Mouse (Mus musculus): ENCODE data around the gene Sele.

Sele gene

DNA sequence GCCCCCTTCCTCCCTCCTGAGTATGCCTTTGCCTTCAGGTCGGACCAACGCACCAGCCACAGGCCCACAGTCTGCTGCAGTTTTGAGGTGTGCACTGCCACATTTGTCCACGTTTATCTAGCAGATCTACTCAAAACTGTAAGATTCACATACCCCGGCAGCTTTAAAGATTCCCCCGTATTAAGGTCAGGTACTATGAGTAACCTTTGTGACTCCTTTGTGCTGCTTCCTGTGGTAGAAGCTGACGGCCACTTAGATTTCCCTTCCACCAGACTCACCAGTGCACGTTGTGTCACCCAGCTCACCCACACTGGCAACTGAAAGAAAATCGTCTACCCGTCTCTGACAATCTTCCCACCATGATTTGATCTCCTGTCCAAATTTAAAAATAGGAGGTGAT is 25.1 kb downstream of the Sele start:
- no peak for DNase-seq (ENCODE audit: low spot score)

DNA sequence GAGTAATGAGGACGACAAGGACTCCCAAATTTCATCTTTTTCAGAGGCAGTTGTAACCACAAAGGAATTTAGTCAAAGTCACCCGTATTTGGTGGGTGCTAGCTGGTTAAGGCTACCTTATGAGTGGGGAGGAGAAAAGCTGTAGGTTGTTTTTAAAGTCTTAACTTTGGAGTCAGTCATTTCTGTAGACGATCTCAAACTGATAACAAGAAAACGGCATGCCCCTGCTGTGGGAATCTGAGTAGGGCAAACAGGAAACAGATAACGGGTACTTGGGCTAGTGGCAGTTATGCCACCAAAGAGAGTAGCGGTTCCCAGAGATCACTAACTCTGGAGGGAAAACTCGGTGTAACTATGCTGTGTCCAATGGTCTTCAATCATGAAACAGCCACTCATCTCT is 25.8 kb downstream of the Sele start:
- DNase-seq (ENCODE audit: low spot score): no peak

DNA sequence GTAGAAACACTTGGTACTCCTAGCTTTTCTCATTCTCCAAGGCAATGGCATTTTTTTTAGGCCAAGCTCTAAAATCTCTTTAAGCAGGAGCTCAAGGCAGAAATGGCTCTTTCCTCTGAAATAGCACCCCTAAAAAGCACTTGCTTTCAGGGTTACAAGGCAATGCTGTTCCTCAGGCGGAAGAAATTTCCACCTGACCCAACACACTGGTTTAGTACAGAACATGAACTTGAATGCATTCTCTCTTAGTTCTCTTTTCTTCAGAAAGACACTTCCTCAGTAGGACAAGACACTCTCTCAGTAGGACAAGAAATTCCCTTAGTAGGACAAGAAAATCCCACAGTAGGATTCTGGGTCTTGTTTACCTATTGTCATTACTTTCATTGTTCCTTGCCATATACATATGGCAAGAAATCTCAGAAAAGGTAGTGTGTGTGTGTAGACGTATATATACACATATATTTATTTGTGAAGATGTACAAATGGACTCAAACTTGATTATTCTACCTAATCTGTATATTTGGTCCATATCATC is 26.6 kb downstream of the Sele start:
- DNase-seq (ENCODE audit: low spot score): no peak

- no peak for DNase-seq (ENCODE audit: low spot score)
Measured at GRCm38 (mm10) chr1:164075416-164075815, 27.4 kb downstream of the Sele start.

GRCm38 (mm10) chr1:164076441-164076840 is 28.4 kb downstream of the Sele start:
- DNase-seq (ENCODE audit: low spot score): no peak

- DNase-seq (ENCODE audit: low spot score): no peak
Measured at GRCm38 (mm10) chr1:164077031-164077430, 29.0 kb downstream of the Sele start.

GRCm38 (mm10) chr1:164078323-164078741 is 30.3 kb downstream of the Sele start:
- no peak for DNase-seq (ENCODE audit: low spot score)

DNA sequence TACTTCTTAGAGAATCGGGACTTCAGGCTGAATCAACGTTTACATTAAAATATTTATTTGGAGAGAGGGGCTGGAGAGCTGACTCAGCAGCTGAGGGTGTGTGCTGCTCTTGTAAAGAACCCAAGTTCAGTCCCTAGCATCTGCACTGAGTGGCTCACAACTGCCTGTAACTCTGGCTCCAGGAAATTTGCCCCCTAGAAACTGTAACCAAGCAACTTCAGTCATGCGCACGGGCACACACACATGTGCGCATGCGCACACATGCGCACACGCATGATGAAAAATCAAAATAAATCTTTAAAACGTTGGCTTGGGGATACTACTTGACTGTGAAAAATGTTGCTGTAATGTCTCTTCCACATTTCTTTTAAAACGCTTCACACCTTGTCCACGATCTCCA is 31.1 kb downstream of the Sele start:
- DNase-seq (ENCODE audit: low spot score): no peak

GRCm38 (mm10) chr1:164083046-164083445 is 35.0 kb downstream of the Sele start:
- DNase-seq (ENCODE audit: low spot score): no peak

DNA sequence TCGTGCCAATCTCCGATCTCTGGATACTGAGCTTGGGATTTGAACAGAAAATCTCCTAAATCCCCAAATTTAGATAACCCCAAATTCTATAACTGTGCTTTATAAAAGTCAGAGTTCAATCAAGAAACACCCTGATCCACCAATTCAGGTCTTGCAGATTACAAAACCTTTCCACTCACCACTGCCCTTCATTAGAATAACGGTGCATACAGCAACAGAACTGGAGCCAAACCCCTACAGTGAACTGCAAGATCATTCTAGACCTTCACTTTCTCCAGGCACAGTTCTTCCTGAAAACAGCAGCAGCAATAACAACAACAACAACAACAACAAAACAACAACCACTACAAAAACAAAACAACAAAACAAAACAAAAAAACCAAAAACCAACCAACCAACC is 38.8 kb downstream of the Sele start:
- no peak for DNase-seq (ENCODE audit: low spot score)

DNA sequence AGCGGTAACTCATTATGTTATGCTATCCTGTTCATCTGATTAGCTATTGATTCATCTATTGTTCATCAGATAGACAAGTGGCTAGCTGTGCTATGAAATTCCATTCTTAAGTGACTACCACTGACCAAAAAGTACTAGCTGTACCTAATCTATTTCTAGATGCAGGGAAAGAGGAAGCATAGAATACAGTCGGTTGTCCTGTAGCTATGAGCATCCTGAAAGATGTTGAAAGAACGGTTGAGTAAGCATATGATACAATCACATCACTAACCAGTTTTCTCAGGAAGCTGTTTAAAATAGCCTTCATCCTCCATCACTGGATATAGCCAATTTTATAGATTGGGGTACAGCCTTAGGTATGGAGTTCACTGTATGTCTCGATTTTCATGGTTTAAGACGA is 39.8 kb downstream of the Sele start:
- no peak for DNase-seq (ENCODE audit: low spot score)

- DNase-seq (ENCODE audit: low spot score): no peak
Measured at GRCm38 (mm10) chr1:164096780-164097179, 48.7 kb downstream of the Sele start.

DNA sequence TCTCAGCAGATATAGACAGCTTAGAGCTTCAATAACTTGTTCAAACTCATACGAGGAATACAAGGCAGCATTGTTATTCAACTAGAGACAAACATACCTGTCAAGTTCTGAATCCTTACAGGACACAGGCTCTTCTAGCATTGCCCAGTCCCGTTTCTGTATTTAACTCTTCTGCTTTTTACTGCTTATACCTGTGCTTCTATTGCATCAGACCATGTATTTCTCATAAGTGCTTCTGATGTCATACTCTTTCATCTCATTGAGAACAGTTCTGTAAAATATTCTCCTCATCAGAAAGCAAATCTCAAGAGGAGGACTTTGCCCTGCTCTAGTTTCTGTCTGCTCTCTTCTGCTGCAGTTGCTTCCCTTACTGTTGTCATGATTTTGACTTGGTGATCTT is 49.9 kb downstream of the Sele start:
- no peak for DNase-seq (ENCODE audit: low spot score)

DNA sequence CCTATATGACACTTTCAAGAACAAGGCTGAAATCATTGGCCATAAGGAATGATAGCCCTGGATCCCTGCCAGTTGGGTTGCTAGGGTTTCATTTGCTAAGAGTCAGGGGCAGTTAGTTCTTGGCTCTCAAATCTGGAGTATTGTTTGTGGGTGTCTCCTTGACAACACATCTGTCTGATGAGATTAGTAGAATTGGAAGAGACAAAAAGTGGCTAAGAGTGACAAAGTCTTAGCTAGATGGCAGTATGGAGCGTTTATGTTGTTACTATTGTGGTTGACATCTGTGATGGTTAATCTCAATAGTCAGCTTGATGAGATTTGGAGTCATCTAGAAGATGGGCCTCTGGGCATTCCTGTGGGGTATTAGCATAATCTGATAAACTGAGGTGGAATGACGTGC is 50.3 kb downstream of the Sele start:
- DNase-seq (ENCODE audit: low spot score): no peak
